Mouse (Mus musculus): ENCODE measurements at regions not wholly inside any gene's neighbourhood (a gene's known extent, or its start where the extent isn't known, plus 50 kb on each side); places are given as distances from the start of the nearest gene placed in this dataset.

DNA sequence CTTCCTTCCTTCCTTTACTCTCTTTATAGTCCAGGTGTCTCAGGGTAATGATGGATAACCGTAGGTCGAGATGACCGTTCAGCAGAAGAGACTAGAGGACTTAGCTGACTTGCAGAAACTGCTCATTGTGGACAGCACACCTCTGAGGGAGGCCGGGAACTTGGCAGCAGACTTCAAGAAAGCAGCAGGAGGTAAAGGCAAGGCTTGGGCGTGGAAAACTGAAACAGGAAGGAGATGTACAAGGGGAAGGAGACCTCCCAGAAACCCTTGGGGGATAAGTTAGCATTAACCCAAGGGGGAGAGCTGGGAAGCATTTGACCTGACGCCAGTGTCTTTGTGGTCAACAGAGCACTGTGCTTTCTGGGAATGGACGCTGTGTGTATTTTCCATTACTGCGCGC is 58.8 kb upstream of the Vangl1 start:
- 68% methylated on average over 9 of the region's 9 CpGs for WGBS
- Histone ChIP-seq H3K4me3 (ENCODE audit: low read depth, low read length) (no peak overlapping the region), H3K36me3 (ENCODE audit: control insufficient read depth, insufficient read depth, low read length) (no peaks in the 10 kb centered on the region), H3K27me3 (ENCODE audit: control insufficient read depth, insufficient read depth, low read length) (no peaks in the 10 kb centered on the region), H3K4me1 (ENCODE audit: control insufficient read depth, insufficient read depth, insufficient read length, low read length) (no peaks in the 10 kb centered on the region), H3K27ac (ENCODE audit: insufficient read depth, low read depth, low read length) (no peak overlapping the region)
- TF ChIP-seq CTCF (IDR thresholded peaks at IDR 0.05; ENCODE audit: extremely low read depth, insufficient read length, insufficient replicate concordance, low read depth, low read length): no peak
- no peak for TF ChIP-seq POLR2A (IDR thresholded peaks at IDR 0.05; ENCODE audit: low read depth, low read length)

DNA sequence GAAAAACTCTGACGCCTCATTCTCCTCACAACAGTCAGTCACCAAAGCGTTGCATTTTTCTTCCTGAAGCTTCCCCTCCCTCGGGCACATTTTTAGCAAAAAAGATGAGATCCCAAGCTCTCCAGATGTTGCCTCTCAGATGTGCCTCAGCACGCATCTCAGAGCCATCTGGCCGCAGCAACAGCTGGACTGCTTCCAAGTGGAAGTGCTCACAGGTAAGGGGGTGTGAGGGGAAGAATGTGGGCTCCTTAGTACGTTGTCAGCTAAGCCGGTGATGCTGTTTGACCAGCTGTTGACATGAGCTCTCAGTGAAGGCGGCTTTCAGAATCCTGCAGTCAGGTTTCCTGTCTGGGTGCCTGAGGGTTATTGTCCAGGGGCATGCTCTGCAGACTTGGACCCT is 58.2 kb upstream of the Vangl1 start:
- 26% methylated on average over 8 of the region's 8 CpGs for WGBS

DNA sequence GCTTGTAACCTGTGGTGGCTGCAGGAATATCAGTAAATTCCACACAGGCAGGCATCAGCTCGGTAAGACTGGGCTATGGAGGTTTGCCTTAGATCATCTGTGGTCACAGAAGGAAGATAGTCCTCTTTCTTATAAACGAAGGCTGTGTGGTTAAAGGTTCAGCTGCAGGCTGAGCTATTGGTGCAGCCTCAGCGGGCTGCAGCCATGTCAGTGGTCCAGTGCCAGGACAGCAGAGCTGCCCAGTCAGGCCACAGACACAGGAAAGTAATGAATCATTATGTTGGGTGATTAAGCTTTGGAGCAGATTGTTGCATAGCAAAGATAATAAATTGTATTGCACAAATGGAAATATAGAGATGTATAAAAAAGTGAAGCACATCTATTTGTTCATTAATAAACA is 57.0 kb upstream of the Vangl1 start:
- Histone ChIP-seq H3K4me3 (ENCODE audit: low read depth, low read length) (no peak overlapping the region), H3K27me3 (ENCODE audit: control insufficient read depth, insufficient read depth, low read length) (no peaks in the 10 kb centered on the region), H3K36me3 (ENCODE audit: control insufficient read depth, insufficient read depth, low read length) (no peaks in the 10 kb centered on the region), H3K27ac (ENCODE audit: insufficient read depth, low read depth, low read length) (no peak overlapping the region), H3K4me1 (ENCODE audit: control insufficient read depth, insufficient read depth, insufficient read length, low read length) (no peaks in the 10 kb centered on the region)
- TF ChIP-seq CTCF (IDR thresholded peaks at IDR 0.05; ENCODE audit: extremely low read depth, insufficient read length, insufficient replicate concordance, low read depth, low read length) (no peak), POLR2A (IDR thresholded peaks at IDR 0.05; ENCODE audit: low read depth, low read length) (no peak)
- WGBS: 57% methylated on average over 3 of the region's 3 CpGs

More for the DNA sequence above, 58.2 kb upstream of the Vangl1 start:
- Histone ChIP-seq H3K36me3 (ENCODE audit: control insufficient read depth, insufficient read depth, low read length) (no peaks in the 10 kb centered on the region), H3K27ac (ENCODE audit: insufficient read depth, low read depth, low read length) (no peak overlapping the region), H3K27me3 (ENCODE audit: control insufficient read depth, insufficient read depth, low read length) (no peaks in the 10 kb centered on the region), H3K4me3 (ENCODE audit: low read depth, low read length) (no peak overlapping the region), H3K4me1 (ENCODE audit: control insufficient read depth, insufficient read depth, insufficient read length, low read length) (no peaks in the 10 kb centered on the region)
- no peak for TF ChIP-seq POLR2A (IDR thresholded peaks at IDR 0.05; ENCODE audit: low read depth, low read length)
